Mouse (Mus musculus) heart, embryonic 10.5 days (tissue): ENCODE results near the gene Adgrg5. TPM values are rescaled to one million over a fixed set of nuclear protein-coding genes. Genes with fewer than 3 reads are reported as not detected.

Source experiments
- DNase-seq: peaks from one replicate; pipeline ENCODE4 v3.0.0-alpha.2; 2017; ENCODE audit warnings: low spot score
- H3K27ac ChIP-seq: fragments of 300-500 bp; sonication (generic); 2 replicates; pipeline ENCODE4 v1.5.1; 2016; ENCODE audit warnings: mild to moderate bottlenecking
- H3K27me3 ChIP-seq: fragments of 300-500 bp; sonication (generic); 2 replicates; pipeline ENCODE4 v1.6.1; 2016; ENCODE audit warnings: mild to moderate bottlenecking; ENCODE audit not compliant: poor library complexity, insufficient read depth, severe bottlenecking
- H3K36me3 ChIP-seq: fragments of 300-500 bp; sonication (generic); 2 replicates; pipeline ENCODE4 v1.6.1; 2016; ENCODE audit warnings: mild to moderate bottlenecking, moderate library complexity
- H3K4me1 ChIP-seq: fragments of 300-500 bp; sonication (generic); 2 replicates; pipeline ENCODE4 v1.6.1; 2016; ENCODE audit warnings: mild to moderate bottlenecking
- H3K4me3 ChIP-seq: fragments of 300-500 bp; sonication (generic); 2 replicates; pipeline ENCODE4 v1.5.1; 2016; ENCODE audit warnings: mild to moderate bottlenecking, moderate library complexity
- H3K9me3 ChIP-seq: fragments of 300-500 bp; sonication (generic); 2 replicates; pipeline ENCODE4 v1.6.1; 2016; ENCODE audit warnings: mild to moderate bottlenecking, moderate library complexity
- whole genome bisulfite sequencing: fragments of 180-500 bp; shearing (Covaris S2); methylation state at CpG from one replicate; pipeline ENCODE4 v1.1.7; 2016; 5-methylcytosine and 5-hydroxymethylcytosine counted together
- polyA plus RNA-seq: library from polyadenylated mRNA; unstranded; fragments of >200 nt; fragmentation: Nextera tagmentation; extraction: Ambion mirVana; gene quantifications from 2 replicates; pipeline ENCODE4 v1.2.1, GENCODE M21; 2016

The Adgrg5 gene
- polyA plus RNA-seq, 1 experiment from 2014 or later: 0.69 TPM

DNA sequence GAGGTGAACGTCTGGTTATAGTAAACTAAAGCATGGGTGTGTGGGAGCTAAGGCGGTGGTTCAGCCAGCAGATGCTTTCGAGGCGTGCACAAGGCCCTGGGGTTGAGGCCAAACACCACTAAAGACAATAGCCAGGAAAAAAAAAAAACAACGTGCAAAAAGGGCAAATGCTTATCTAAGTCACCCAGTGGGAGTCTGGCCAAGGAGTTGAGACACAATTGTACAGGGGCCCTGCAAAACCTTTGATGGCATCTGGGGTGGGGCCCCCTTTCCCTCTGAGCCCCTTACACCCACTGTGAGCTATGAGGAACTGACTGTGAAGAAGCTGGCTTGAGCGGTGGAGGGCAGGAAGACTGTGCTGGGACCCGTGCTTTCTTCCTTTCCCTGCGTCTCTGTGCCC lies 892 bp upstream of the Adgrg5 start:
- DNase-seq: peak; percentile 86
- peak overlapping the region; percentile 70 for H3K27ac ChIP-seq
- WGBS: 20% methylated on average over 8 of the region's 8 CpGs
- peaks cover 26% of the 10 kb centered on the region for H3K4me1 ChIP-seq
- H3K27me3 ChIP-seq: peaks cover 4% of the 10 kb centered on the region; the same call in 1 of the 2 replicates
- no peak overlapping the region for H3K4me3 ChIP-seq
- H3K36me3 ChIP-seq: no peaks in the 10 kb centered on the region
- no peaks in the 10 kb centered on the region for H3K9me3 ChIP-seq

DNA sequence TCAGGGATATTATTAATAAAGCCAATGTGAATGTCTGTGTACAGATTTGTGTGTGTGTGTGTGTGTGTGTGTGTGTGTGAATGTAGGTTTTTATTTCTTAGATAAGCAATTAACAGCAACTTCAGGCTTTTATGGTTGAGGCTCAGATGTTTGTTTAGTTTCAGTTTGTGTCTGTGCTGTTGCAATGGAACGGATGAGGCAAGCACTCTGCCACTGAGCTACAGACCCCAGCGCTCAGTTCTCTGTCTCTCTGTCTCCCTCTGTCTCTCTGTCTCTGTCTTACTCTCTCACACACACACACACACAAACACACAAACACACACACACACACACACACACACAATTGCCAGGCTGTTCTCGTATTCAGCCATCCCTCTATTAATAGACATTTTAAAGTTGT lies 4.7 kb downstream of the Adgrg5 start:
- no peaks in the 10 kb centered on the region for H3K36me3 ChIP-seq
- DNase-seq: no peak
- H3K4me3 ChIP-seq: no peak overlapping the region
- no peaks in the 10 kb centered on the region; the same call in 1 of the 2 replicates for H3K4me1 ChIP-seq
- no peaks in the 10 kb centered on the region for H3K9me3 ChIP-seq
- WGBS: 79% methylated on average over 3 of the region's 3 CpGs
- H3K27me3 ChIP-seq: peaks cover 4% of the 10 kb centered on the region; the same call in 1 of the 2 replicates
- no peak overlapping the region for H3K27ac ChIP-seq

DNA sequence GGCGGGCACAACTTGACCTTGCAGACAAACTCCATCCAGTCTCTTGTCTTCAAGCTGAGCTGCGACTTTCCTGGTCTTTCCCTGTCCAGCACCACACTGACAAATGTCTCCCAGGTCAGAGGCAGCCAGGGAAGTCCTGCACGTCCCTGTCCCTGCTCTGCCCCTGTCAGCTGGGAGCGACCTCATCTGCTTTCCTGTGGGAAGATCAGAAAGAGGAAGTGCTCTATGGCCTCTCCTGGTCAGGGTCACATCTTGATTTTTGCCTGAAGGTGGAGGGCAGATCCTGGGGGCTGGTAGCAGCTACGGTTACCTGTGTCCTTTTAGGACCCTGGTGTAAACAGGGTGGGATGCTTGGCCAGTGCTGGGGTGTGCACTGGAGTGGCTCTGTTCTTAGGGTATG lies 10.4 kb downstream of the Adgrg5 start:
- 47% methylated on average over 5 of the region's 5 CpGs for WGBS
- H3K27me3 ChIP-seq: peaks cover 33% of the 10 kb centered on the region
- DNase-seq: no peak

DNA sequence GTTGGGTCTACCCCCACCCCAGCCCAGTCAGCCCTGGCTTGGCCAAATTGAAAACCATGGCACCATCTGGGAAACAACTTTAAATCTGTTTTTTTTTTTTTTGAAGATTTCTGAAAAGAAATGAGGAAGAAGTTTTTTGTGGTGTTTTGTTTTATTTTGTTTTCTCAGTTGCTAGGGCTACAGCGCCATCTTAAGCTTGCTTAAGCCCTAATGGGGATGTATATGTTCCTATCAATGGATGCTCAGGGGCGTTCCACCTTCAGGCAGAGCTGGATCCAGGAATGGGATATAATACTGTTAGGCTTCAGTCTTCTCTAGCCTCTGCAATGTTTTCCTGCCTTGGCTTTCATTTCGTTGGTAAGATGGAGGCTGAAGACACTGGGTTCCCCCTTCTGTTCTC lies 11.7 kb downstream of the Adgrg5 start:
- H3K4me3 ChIP-seq: no peak overlapping the region
- H3K36me3 ChIP-seq: no peaks in the 10 kb centered on the region
- H3K27ac ChIP-seq: no peak overlapping the region
- 78% methylated on average over 3 of the region's 3 CpGs for WGBS
- H3K27me3 ChIP-seq: peaks cover 33% of the 10 kb centered on the region
- 0 out of 2 replicates have a peak, but pooled peaks cover 3% of the 10 kb centered on the region for H3K4me1 ChIP-seq
- no peaks in the 10 kb centered on the region for H3K9me3 ChIP-seq
- no peak for DNase-seq

More for the DNA sequence above, 10.4 kb downstream of the Adgrg5 start:
- no peak overlapping the region for H3K4me3 ChIP-seq
- 0 out of 2 replicates have a peak, but pooled peaks cover 3% of the 10 kb centered on the region for H3K4me1 ChIP-seq
- no peaks in the 10 kb centered on the region for H3K36me3 ChIP-seq
- H3K27ac ChIP-seq: no peak overlapping the region
- H3K9me3 ChIP-seq: no peaks in the 10 kb centered on the region

DNA sequence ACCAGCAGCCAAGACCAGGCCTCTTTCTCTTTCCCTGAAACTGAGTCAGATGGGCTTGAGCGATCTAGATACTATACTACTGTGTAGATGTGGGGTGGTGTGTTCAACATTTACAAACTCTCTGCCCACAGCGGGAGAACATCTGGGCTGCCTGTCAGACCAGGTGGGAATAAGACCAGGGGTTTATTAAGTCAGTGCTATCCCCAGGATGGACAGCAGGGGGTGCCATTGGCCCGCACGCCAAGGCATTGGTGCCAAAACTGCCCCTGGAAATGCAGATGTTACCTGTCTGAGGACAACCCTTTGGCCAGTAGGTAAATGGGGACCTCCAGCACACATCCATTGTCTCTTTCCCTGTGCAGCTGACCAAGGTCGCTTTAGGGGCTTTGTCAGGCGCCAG lies 19.1 kb downstream of the Adgrg5 start:
- 13% methylated on average over 6 of the region's 6 CpGs for WGBS
- H3K27ac ChIP-seq: no peak overlapping the region

DNA sequence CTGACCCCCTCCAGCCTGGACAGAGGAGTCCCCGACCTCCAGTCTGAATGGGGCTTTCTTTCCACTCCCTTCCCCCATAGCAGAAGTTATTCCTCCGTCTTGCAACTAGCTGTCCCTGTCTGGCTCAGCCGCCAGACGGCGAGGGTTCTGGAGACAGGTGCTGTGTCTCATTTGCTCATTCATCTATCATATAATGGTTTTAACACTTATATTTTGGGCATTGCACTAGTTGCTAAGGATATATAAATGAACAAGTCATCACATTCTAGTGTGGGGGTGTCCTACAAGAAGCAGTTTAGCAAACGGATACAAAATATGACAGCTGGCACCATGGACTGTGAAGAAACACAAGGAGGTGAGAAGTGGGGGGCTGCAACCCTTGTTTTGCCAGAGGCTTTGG lies 21.7 kb downstream of the Adgrg5 start:
- Histone ChIP-seq H3K36me3 (no peaks in the 10 kb centered on the region), H3K27me3 (peaks cover 33% of the 10 kb centered on the region), H3K4me1 (0 out of 2 replicates have a peak, but pooled peaks cover 3% of the 10 kb centered on the region), H3K27ac (no peak overlapping the region), H3K4me3 (no peak overlapping the region), H3K9me3 (no peaks in the 10 kb centered on the region)
- 57% methylated on average over 6 of the region's 6 CpGs for WGBS
- no peak for DNase-seq

More for the DNA sequence above, 19.1 kb downstream of the Adgrg5 start:
- Histone ChIP-seq H3K27me3 (peaks cover 37% of the 10 kb centered on the region), H3K36me3 (no peaks in the 10 kb centered on the region), H3K4me3 (no peak overlapping the region), H3K4me1 (no peaks in the 10 kb centered on the region), H3K9me3 (no peaks in the 10 kb centered on the region)
- DNase-seq: no peak

DNA sequence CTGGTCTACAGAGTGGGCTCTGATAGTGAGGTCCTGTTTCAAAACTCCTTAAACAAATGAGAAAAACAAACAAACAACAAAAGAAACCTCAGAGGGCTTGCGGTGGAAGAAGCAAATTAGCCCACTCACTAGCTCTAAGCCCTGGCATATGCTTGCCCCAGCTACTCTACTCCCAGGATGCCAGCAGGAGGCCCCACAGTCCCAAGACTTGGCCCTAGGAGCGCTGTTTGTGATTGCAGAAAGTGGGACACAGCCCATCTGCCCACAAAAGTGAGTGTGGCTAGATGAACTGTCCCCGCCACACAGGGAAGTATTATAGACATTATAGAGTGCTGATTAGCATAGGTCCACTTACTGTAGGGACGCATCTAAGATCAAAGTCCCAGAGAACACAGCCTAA lies 24.9 kb downstream of the Adgrg5 start:
- Histone ChIP-seq H3K27ac (no peak overlapping the region), H3K4me1 (0 out of 2 replicates have a peak, but pooled peaks cover 6% of the 10 kb centered on the region)
- WGBS: 76% methylated on average over 4 of the region's 4 CpGs

DNA sequence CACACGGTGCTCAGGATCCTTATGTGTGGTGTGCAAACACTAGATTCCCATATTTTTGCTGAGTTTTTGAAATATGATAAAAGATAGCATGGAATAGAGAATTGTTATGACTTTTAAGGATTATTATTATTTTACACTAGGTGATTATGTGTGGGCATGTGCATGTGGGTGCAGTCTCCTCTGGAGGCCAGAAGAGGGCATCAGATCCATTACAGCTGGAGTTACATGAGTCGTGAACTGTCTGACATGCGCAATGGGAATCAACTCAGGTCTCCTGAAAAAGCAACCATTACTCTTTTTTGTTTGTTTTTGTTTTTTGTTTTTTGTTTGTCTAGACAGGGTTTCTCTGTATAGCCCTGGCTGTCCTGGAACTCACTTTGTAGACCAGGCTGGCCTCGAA lies 25.5 kb downstream of the Adgrg5 start:
- Histone ChIP-seq H3K36me3 (no peaks in the 10 kb centered on the region), H3K4me1 (peaks cover 11% of the 10 kb centered on the region), H3K27ac (no peak overlapping the region), H3K9me3 (no peaks in the 10 kb centered on the region), H3K27me3 (peaks cover 20% of the 10 kb centered on the region; the same call in 1 of the 2 replicates), H3K4me3 (no peak overlapping the region)
- WGBS: 86% methylated on average over 4 of the region's 4 CpGs
- DNase-seq: no peak

More for the DNA sequence above, 24.9 kb downstream of the Adgrg5 start:
- no peak for DNase-seq
- Histone ChIP-seq H3K4me3 (no peak overlapping the region), H3K27me3 (peaks cover 20% of the 10 kb centered on the region; the same call in 1 of the 2 replicates), H3K36me3 (no peaks in the 10 kb centered on the region), H3K9me3 (no peaks in the 10 kb centered on the region)

DNA sequence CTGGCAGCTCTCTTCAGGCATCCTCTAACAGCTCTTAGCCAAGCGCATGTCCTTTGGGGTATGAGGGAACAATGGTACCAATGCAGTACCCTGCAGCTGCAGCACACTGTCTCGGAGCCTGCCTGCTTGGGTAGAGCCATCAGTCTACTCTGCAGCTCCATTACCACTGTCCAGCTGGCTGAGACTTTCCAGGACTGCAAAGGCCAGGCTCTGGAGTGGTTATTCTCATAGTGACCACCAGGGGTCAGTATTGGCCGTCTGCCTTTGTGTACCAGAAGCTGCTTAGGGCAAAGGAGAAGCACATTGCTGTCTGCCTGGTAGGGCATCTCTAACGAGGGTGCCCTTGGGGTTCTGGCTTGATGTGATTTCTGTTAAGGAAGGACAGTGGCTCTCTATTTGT lies 26.6 kb downstream of the Adgrg5 start:
- no peaks in the 10 kb centered on the region for H3K36me3 ChIP-seq
- H3K9me3 ChIP-seq: no peaks in the 10 kb centered on the region
- 19% methylated on average over 4 of the region's 4 CpGs for WGBS
- DNase-seq: peak; percentile 91
- H3K27me3 ChIP-seq: peaks cover 20% of the 10 kb centered on the region; the same call in 1 of the 2 replicates
- no peak overlapping the region for H3K4me3 ChIP-seq
- H3K4me1 ChIP-seq: peaks cover 22% of the 10 kb centered on the region
- no peak overlapping the region for H3K27ac ChIP-seq

DNA sequence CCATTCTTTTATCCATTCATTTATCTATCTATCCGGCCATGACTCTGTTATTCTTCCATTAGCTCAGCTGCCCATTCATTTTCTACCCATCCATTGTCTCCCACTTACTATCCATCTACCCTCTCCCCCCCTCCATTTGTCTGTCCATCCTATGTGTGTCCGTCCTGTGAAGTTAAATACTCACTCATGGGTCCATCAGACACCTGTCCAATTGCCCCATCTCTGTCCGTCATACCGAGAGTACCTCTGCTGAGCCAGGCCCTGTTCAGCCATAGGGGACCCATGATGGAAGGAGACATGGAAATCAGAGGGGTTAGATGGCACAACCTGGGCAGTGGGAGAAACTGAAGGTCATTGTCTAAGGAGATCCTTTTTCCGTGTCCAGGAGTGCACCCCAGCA lies 27.0 kb downstream of the Adgrg5 start:
- no peak overlapping the region for H3K4me3 ChIP-seq
- no peak for DNase-seq
- H3K4me1 ChIP-seq: peaks cover 26% of the 10 kb centered on the region
- 77% methylated on average over 5 of the region's 5 CpGs for WGBS
- H3K36me3 ChIP-seq: no peaks in the 10 kb centered on the region
- peaks cover 16% of the 10 kb centered on the region; the same call in 1 of the 2 replicates for H3K27me3 ChIP-seq
- no peak overlapping the region for H3K27ac ChIP-seq
- H3K9me3 ChIP-seq: no peaks in the 10 kb centered on the region

DNA sequence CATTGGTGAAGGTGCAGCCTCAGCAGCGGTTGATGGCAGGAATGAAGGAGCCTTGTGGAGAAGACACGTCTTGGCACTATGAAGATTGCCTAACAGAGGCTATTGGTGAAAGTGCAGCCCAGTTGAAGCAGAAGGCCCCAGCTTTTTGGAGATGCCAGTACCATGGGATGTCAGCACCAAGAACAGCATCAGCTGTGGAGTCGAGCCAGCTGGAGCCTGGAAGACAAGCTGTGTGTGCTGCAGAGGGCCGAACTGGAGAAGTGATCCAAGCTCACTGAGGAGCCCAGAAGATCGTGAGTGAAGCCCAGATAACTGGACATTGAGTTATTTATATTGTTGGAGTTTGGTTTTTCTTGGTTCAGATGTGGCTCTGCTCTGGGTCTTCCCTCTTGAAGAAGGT lies 28.6 kb downstream of the Adgrg5 start:
- no peaks in the 10 kb centered on the region for H3K9me3 ChIP-seq
- peaks cover 27% of the 10 kb centered on the region for H3K4me1 ChIP-seq
- DNase-seq: no peak
- no peak overlapping the region for H3K4me3 ChIP-seq
- no peak overlapping the region for H3K27ac ChIP-seq
- H3K27me3 ChIP-seq: no peaks in the 10 kb centered on the region
- 62% methylated on average over 5 of the region's 5 CpGs for WGBS
- H3K36me3 ChIP-seq: no peaks in the 10 kb centered on the region

DNA sequence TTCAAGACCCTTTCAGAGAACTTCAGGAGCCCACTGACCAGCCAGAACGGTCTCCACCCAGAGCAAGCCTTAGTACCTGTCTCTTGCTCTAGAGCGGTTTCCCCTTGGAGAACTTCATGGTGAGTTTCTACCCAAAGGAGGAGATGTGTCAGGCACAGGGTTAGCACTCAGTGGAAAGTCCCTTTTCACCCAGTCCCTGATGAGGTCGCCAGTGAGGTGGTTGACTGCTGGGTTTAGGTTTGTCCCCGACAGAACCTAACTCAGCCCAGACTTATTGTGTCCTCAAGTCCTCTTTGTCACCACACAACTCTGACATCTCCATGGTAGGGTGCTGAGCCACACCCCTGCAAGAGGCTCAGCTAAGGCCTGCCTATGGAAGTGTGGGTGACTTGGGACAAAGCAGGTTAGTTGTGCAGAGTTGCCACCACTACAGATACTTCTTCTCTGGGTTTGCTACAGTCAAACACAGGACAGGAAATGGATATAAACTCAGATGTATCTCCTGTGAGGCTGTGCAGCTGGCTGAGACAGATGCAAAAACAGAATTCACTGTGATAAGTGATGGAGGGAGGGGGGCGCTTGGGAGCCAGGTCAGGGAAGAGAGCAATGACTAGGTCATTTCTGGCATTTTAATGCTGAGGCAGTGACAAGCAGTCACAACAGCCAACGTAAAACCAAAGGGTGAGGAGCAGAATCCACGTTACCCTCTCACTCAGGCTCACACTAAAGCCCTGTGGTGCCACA lies 30.3 kb downstream of the Adgrg5 start:
- no peaks in the 10 kb centered on the region for H3K36me3 ChIP-seq
- no peak overlapping the region for H3K4me3 ChIP-seq
- H3K4me1 ChIP-seq: peaks cover 27% of the 10 kb centered on the region
- no peak for DNase-seq
- no peaks in the 10 kb centered on the region for H3K9me3 ChIP-seq
- no peak overlapping the region for H3K27ac ChIP-seq
- 68% methylated on average over 7 of the region's 7 CpGs for WGBS
- H3K27me3 ChIP-seq: no peaks in the 10 kb centered on the region

DNA sequence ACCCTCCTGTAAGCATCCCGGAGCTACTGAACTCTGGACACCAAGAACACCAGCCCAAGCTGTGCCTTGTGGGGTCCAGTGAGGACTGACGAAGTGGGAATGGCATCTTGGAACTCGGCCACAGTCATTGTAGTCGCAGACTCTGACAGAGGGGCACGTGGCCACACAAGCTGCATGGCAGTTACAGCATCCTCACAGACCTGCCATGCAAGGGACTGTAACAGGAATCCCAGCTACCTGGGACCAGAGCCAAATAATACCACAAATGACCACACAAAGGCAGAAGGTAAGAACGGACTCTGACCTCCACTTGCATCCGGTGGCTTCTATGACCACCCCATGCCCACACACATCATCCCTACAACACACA lies 30.9 kb downstream of the Adgrg5 start:
- Histone ChIP-seq H3K27me3 (no peaks in the 10 kb centered on the region), H3K36me3 (no peaks in the 10 kb centered on the region), H3K27ac (peak overlapping the region; percentile 23; the same call in 1 of the 2 replicates), H3K9me3 (no peaks in the 10 kb centered on the region), H3K4me3 (no peak overlapping the region), H3K4me1 (peaks cover 27% of the 10 kb centered on the region)
- 83% methylated on average over 7 of the region's 7 CpGs for WGBS
- DNase-seq: no peak
